Mouse (Mus musculus) ES-Bruce4 (cell line): Measurements from ENCODE around the gene Mtx2. TPM values are rescaled to one million over a fixed set of nuclear protein-coding genes. Genes with fewer than 3 reads are reported as not detected.

Experiments
- H3K27ac ChIP-seq: 2 replicates; pipeline ENCODE4 v1.5.1; 2012; ENCODE audit warnings: low read length, inconsistent platforms; ENCODE audit not compliant: insufficient read depth
- H3K27me3 ChIP-seq: 2 replicates; pipeline ENCODE4 v1.6.1; 2012; ENCODE audit warnings: mild to moderate bottlenecking, low read length, inconsistent platforms; ENCODE audit not compliant: control insufficient read depth, poor library complexity, insufficient read depth, severe bottlenecking
- H3K36me3 ChIP-seq: 2 replicates; pipeline ENCODE4 v1.6.1; 2012; ENCODE audit warnings: inconsistent platforms, mild to moderate bottlenecking, low read length, moderate library complexity; ENCODE audit not compliant: control insufficient read depth, poor library complexity, insufficient read depth, severe bottlenecking
- H3K4me1 ChIP-seq: one replicate; pipeline ENCODE4 v1.8.1; 2011; ENCODE audit warnings: low read length; ENCODE audit not compliant: control insufficient read depth, insufficient read depth
- H3K4me3 ChIP-seq: 2 replicates; pipeline ENCODE4 v1.5.1; 2011; ENCODE audit warnings: low read depth, mild to moderate bottlenecking, low read length
- H3K9ac ChIP-seq: 2 replicates; pipeline ENCODE4 v1.6.1; 2012; ENCODE audit warnings: low read depth, mild to moderate bottlenecking, inconsistent platforms; ENCODE audit not compliant: poor library complexity, severe bottlenecking
- H3K9me3 ChIP-seq: replicated peaks from 2 replicates; pipeline ENCODE4 v1.6.1; 2012; ENCODE audit warnings: mild to moderate bottlenecking, low read length, inconsistent platforms; ENCODE audit not compliant: control insufficient read depth, poor library complexity, insufficient read depth, severe bottlenecking
- CTCF ChIP-seq: IDR thresholded peaks from one replicate; pipeline ENCODE4 v1.8.1; 2011; ENCODE audit warnings: low read depth, low read length
- EP300 ChIP-seq: IDR thresholded peaks from 2 replicates; pipeline ENCODE4 v1.6.1; 2011; ENCODE audit warnings: low read depth, low read length; ENCODE audit not compliant: insufficient read depth
- POLR2A ChIP-seq: IDR thresholded peaks from one replicate; pipeline ENCODE4 v1.8.1; 2011; ENCODE audit warnings: low read length; ENCODE audit not compliant: insufficient read depth
- polyA plus RNA-seq: library from polyadenylated mRNA; stranded (reverse); fragments of >200 nt; gene quantifications from 2 replicates; pipeline ENCODE4 v1.2.4, GENCODE M21; 2011; ENCODE audit warnings: low read depth; ENCODE audit not compliant: missing spikeins, insufficient read depth, insufficient read length

The Mtx2 gene
- polyA plus RNA-seq, 1 experiment, result 58.0 TPM

GRCm38 (mm10) chr2:74825371-74825729, 253 bp upstream of the Mtx2 start:
- peaks cover 2% of the 10 kb centered on the region for H3K4me1 ChIP-seq
- no peak overlapping the region for H3K27ac ChIP-seq
- peak overlapping the region; percentile 87 for H3K9ac ChIP-seq
- H3K9me3 ChIP-seq, result no peaks in the 10 kb centered on the region
- peak overlapping the region; percentile 84; the same call in 1 of the 2 replicates for H3K4me3 ChIP-seq
- H3K36me3 ChIP-seq, result no peaks in the 10 kb centered on the region
- no peaks in the 10 kb centered on the region for H3K27me3 ChIP-seq
- no peak for TF ChIP-seq EP300
- no peak for TF ChIP-seq CTCF
- no peak for TF ChIP-seq POLR2A

- Histone ChIP-seq H3K9ac (no peak overlapping the region), H3K4me3 (no peak overlapping the region), H3K4me1 (no peaks in the 10 kb centered on the region), H3K27ac (no peak overlapping the region), H3K9me3 (no peaks in the 10 kb centered on the region), H3K36me3 (no peaks in the 10 kb centered on the region), H3K27me3 (no peaks in the 10 kb centered on the region)
- TF ChIP-seq POLR2A, result no peak
- TF ChIP-seq EP300, result no peak
- TF ChIP-seq CTCF, result no peak
Measured at GRCm38 (mm10) chr2:74846992-74847391, 21.4 kb downstream of the Mtx2 start.

GRCm38 (mm10) chr2:74847516-74847915, 21.9 kb downstream of the Mtx2 start:
- Histone ChIP-seq H3K27ac (no peak overlapping the region), H3K4me3 (no peak overlapping the region), H3K4me1 (no peaks in the 10 kb centered on the region), H3K9ac (no peak overlapping the region), H3K9me3 (no peaks in the 10 kb centered on the region), H3K27me3 (no peaks in the 10 kb centered on the region), H3K36me3 (no peaks in the 10 kb centered on the region)
- TF ChIP-seq EP300 (no peak), POLR2A (no peak), CTCF (no peak)

- no peaks in the 10 kb centered on the region for H3K4me1 ChIP-seq
- no peaks in the 10 kb centered on the region for H3K36me3 ChIP-seq
- TF ChIP-seq CTCF, result no peak
- TF ChIP-seq POLR2A, result no peak
- no peak for TF ChIP-seq EP300
- H3K4me3 ChIP-seq, result no peak overlapping the region
- no peak overlapping the region for H3K27ac ChIP-seq
- H3K9me3 ChIP-seq, result no peaks in the 10 kb centered on the region
- no peaks in the 10 kb centered on the region for H3K27me3 ChIP-seq
- H3K9ac ChIP-seq, result no peak overlapping the region
Measured at GRCm38 (mm10) chr2:74850036-74850435, 24.4 kb downstream of the Mtx2 start.

GRCm38 (mm10) chr2:74862070-74862476, 36.5 kb downstream of the Mtx2 start:
- Histone ChIP-seq H3K4me1 (no peaks in the 10 kb centered on the region), H3K9ac (no peak overlapping the region), H3K9me3 (no peaks in the 10 kb centered on the region), H3K27ac (no peak overlapping the region), H3K27me3 (no peaks in the 10 kb centered on the region), H3K36me3 (no peaks in the 10 kb centered on the region), H3K4me3 (no peak overlapping the region)
- TF ChIP-seq CTCF (no peak), POLR2A (no peak), EP300 (no peak)

GRCm38 (mm10) chr2:74865414-74865813, 39.8 kb downstream of the Mtx2 start:
- Histone ChIP-seq H3K36me3 (no peaks in the 10 kb centered on the region), H3K9me3 (no peaks in the 10 kb centered on the region), H3K4me1 (no peaks in the 10 kb centered on the region), H3K4me3 (no peak overlapping the region), H3K9ac (no peak overlapping the region), H3K27ac (no peak overlapping the region), H3K27me3 (no peaks in the 10 kb centered on the region)
- no peak for TF ChIP-seq POLR2A
- no peak for TF ChIP-seq CTCF
- TF ChIP-seq EP300, result no peak
